Mouse (Mus musculus) hindbrain, embryonic 11.5 days (tissue): Measurements from ENCODE around the gene Sept11. TPM values are rescaled to one million over a fixed set of nuclear protein-coding genes. Genes with fewer than 3 reads are reported as not detected.

Experiments
- ATAC-seq: fragments of 200-750 bp; cut with Nextera tagmentation; 2 replicates; pipeline ENCODE4 v1.8.0; 2017; ENCODE audit warnings: mild to moderate bottlenecking, moderate TSS enrichment, moderate library complexity; ENCODE audit not compliant: low FRiP score
- DNase-seq: peaks from one replicate; pipeline ENCODE4 v3.0.0-alpha.2; 2015; ENCODE audit warnings: low spot score
- H3K27ac ChIP-seq: fragments of 300-500 bp; sonication (generic); 2 replicates; pipeline ENCODE4 v1.5.1; 2014; ENCODE audit warnings: mild to moderate bottlenecking, low read depth, low read length
- H3K27me3 ChIP-seq: fragments of 300-500 bp; sonication (generic); 2 replicates; pipeline ENCODE4 v1.6.1; 2014; ENCODE audit warnings: mild to moderate bottlenecking, low read length, moderate library complexity, mixed read lengths; ENCODE audit not compliant: control insufficient read depth, insufficient read depth
- H3K36me3 ChIP-seq: fragments of 300-500 bp; sonication (generic); 2 replicates; pipeline ENCODE4 v1.6.1; 2014; ENCODE audit warnings: mild to moderate bottlenecking, low read length, moderate library complexity, mixed read lengths; ENCODE audit not compliant: control insufficient read depth, insufficient read depth
- H3K4me1 ChIP-seq: fragments of 300-500 bp; sonication (generic); replicated peaks from 2 replicates; pipeline ENCODE4 v1.6.1; 2014; ENCODE audit warnings: low read length, mixed read lengths; ENCODE audit not compliant: control insufficient read depth, insufficient read depth
- H3K4me2 ChIP-seq: fragments of 300-500 bp; sonication (generic); replicated peaks from 2 replicates; pipeline ENCODE4 v1.6.1; 2014; ENCODE audit warnings: mild to moderate bottlenecking, low read depth, low read length
- H3K4me3 ChIP-seq: fragments of 300-500 bp; sonication (generic); 2 replicates; pipeline ENCODE4 v1.5.1; 2014; ENCODE audit warnings: low read depth, low read length
- H3K9ac ChIP-seq: fragments of 300-500 bp; sonication (generic); 2 replicates; pipeline ENCODE4 v1.6.1; 2014; ENCODE audit warnings: low read depth, low read length
- H3K9me3 ChIP-seq: fragments of 300-500 bp; sonication (generic); 2 replicates; pipeline ENCODE4 v1.6.1; 2016; ENCODE audit warnings: low read length; ENCODE audit not compliant: control insufficient read depth
- WGBS: fragments of 180-500 bp; shearing (Covaris S2); extraction: QIAGEN DNeasy Blood & Tissue Kit; methylation state at CpG from one replicate; pipeline ENCODE4 v1.1.7; 2014; 5-methylcytosine and 5-hydroxymethylcytosine counted together
- polyA plus RNA-seq: library from polyadenylated mRNA; unstranded; fragments of >200 nt; fragmentation: Nextera tagmentation; extraction: Ambion mirVana; gene quantifications from 2 replicates; pipeline ENCODE4 v1.2.1, GENCODE M21; 2014

The Sept11 gene
- polyA plus RNA-seq, 1 experiment from 2014 or later = 243 TPM

GRCm38 (mm10) chr5:93092147-93092781 lies 973 bp upstream of the Sept11 start:
- Histone ChIP-seq H3K4me2 (peak overlapping the region; percentile 84), H3K9me3 (no peaks in the 10 kb centered on the region), H3K4me1 (peaks cover 11% of the 10 kb centered on the region), H3K36me3 (no peaks in the 10 kb centered on the region), H3K4me3 (peak overlapping the region; percentile 88), H3K27ac (peak overlapping the region; percentile 95), H3K9ac (peak overlapping the region; percentile 90), H3K27me3 (no peaks in the 10 kb centered on the region)
- 6% methylated on average over 28 of the region's 28 CpGs for WGBS
- DNase-seq = peak; percentile 58
- peak; percentile 31 for ATAC-seq

GRCm38 (mm10) chr5:93093638-93094527 lies 646 bp downstream of the Sept11 start:
- WGBS = under 1% methylated on average over 47 of the region's 50 CpGs
- H3K4me1 ChIP-seq = peaks cover 13% of the 10 kb centered on the region

GRCm38 (mm10) chr5:93095301-93095700 lies 2.1 kb downstream of the Sept11 start:
- Histone ChIP-seq H3K9me3 (no peaks in the 10 kb centered on the region), H3K9ac (peak overlapping the region; percentile 90), H3K27ac (no peak overlapping the region), H3K4me1 (peaks cover 13% of the 10 kb centered on the region), H3K4me3 (peak overlapping the region; percentile 88), H3K27me3 (no peaks in the 10 kb centered on the region), H3K36me3 (no peaks in the 10 kb centered on the region), H3K4me2 (peak overlapping the region; percentile 84)
- 59% methylated on average over 6 of the region's 7 CpGs for WGBS
- ATAC-seq (no peak), DNase-seq (no peak)

More at GRCm38 (mm10) chr5:93093638-93094527, 646 bp downstream of the Sept11 start:
- Histone ChIP-seq H3K9ac (peak overlapping the region; percentile 90), H3K4me3 (peak overlapping the region; percentile 88), H3K4me2 (peak overlapping the region; percentile 84), H3K27me3 (no peaks in the 10 kb centered on the region), H3K9me3 (no peaks in the 10 kb centered on the region), H3K36me3 (no peaks in the 10 kb centered on the region), H3K27ac (peak overlapping the region; percentile 95)
- ATAC-seq (peak; percentile 55), DNase-seq (peak; percentile 72)

GRCm38 (mm10) chr5:93097204-93097906 lies 4.1 kb downstream of the Sept11 start:
- Histone ChIP-seq H3K9ac (no peak overlapping the region), H3K36me3 (no peaks in the 10 kb centered on the region), H3K4me3 (no peak overlapping the region), H3K4me1 (peaks cover 5% of the 10 kb centered on the region), H3K9me3 (no peaks in the 10 kb centered on the region), H3K4me2 (no peak overlapping the region), H3K27me3 (no peaks in the 10 kb centered on the region), H3K27ac (no peak overlapping the region)
- DNase-seq (no peak), ATAC-seq (no peak)
- 64% methylated on average over 13 of the region's 13 CpGs for WGBS

GRCm38 (mm10) chr5:93098219-93098618 lies 5.0 kb downstream of the Sept11 start:
- Histone ChIP-seq H3K4me2 (no peak overlapping the region), H3K4me3 (no peak overlapping the region), H3K9me3 (no peaks in the 10 kb centered on the region), H3K9ac (no peak overlapping the region), H3K4me1 (peaks cover 5% of the 10 kb centered on the region), H3K27ac (no peak overlapping the region), H3K36me3 (no peaks in the 10 kb centered on the region), H3K27me3 (no peaks in the 10 kb centered on the region)
- ATAC-seq (no peak), DNase-seq (no peak)
- 61% methylated on average over 6 of the region's 6 CpGs for WGBS

- Histone ChIP-seq H3K27ac (no peak overlapping the region), H3K9ac (no peak overlapping the region), H3K4me3 (no peak overlapping the region), H3K9me3 (no peaks in the 10 kb centered on the region), H3K27me3 (no peaks in the 10 kb centered on the region), H3K4me2 (no peak overlapping the region), H3K36me3 (no peaks in the 10 kb centered on the region), H3K4me1 (peaks cover 5% of the 10 kb centered on the region)
- DNase-seq (no peak), ATAC-seq (no peak)
- WGBS = 75% methylated on average over 14 of the region's 14 CpGs
These were observed 5.6 kb downstream of the Sept11 start for GRCm38 (mm10) chr5:93098811-93099210.

- H3K27me3 ChIP-seq = no peaks in the 10 kb centered on the region
- DNase-seq = no peak
- H3K27ac ChIP-seq = no peak overlapping the region
These were observed 7.7 kb downstream of the Sept11 start for GRCm38 (mm10) chr5:93100906-93101305.

GRCm38 (mm10) chr5:93101371-93101791 lies 8.1 kb downstream of the Sept11 start:
- Histone ChIP-seq H3K4me3 (no peak overlapping the region), H3K9me3 (no peaks in the 10 kb centered on the region), H3K27ac (no peak overlapping the region), H3K4me1 (peaks cover 2% of the 10 kb centered on the region; the same call in 1 of the 2 replicates), H3K36me3 (no peaks in the 10 kb centered on the region), H3K27me3 (no peaks in the 10 kb centered on the region), H3K9ac (no peak overlapping the region), H3K4me2 (no peak overlapping the region)
- DNase-seq (no peak), ATAC-seq (no peak)
- 29% methylated on average over 8 of the region's 8 CpGs for WGBS

More at GRCm38 (mm10) chr5:93100906-93101305, 7.7 kb downstream of the Sept11 start:
- Histone ChIP-seq H3K4me3 (no peak overlapping the region), H3K36me3 (no peaks in the 10 kb centered on the region), H3K9ac (no peak overlapping the region), H3K4me2 (no peak overlapping the region), H3K4me1 (peaks cover 2% of the 10 kb centered on the region; the same call in 1 of the 2 replicates), H3K9me3 (no peaks in the 10 kb centered on the region)
- ATAC-seq = no peak
- WGBS = 69% methylated on average over 4 of the region's 4 CpGs
